Mouse (Mus musculus): ENCODE results near the gene Slit3. TPM values are rescaled to one million over a fixed set of nuclear protein-coding genes. Genes with fewer than 3 reads are reported as not detected.

Slit3 gene
- polyA plus RNA-seq, 1 experiment from 2014 or later, result 54.1 TPM

GRCm38 (mm10) chr11:35177564-35177963, 56.5 kb downstream of the Slit3 start:
- Histone ChIP-seq H3K4me3 (no peak overlapping the region), H3K4me1 (replicated peaks) (0 out of 2 replicates have a peak, but pooled peaks cover 6% of the 10 kb centered on the region), H3K9me3 (no peaks in the 10 kb centered on the region), H3K27me3 (ENCODE audit: insufficient read depth, poor library complexity, severe bottlenecking) (no peaks in the 10 kb centered on the region), H3K36me3 (no peaks in the 10 kb centered on the region), H3K27ac (no peak overlapping the region)
- 93% methylated on average over 7 of the region's 7 CpGs for WGBS
- no peak for DNase-seq (ENCODE audit: low spot score)

GRCm38 (mm10) chr11:35178144-35178817, 57.3 kb downstream of the Slit3 start:
- no peaks in the 10 kb centered on the region for H3K27me3 ChIP-seq (ENCODE audit: insufficient read depth, poor library complexity, severe bottlenecking)
- DNase-seq (ENCODE audit: low spot score), result peak; percentile 8
- H3K4me3 ChIP-seq, result no peak overlapping the region
- H3K36me3 ChIP-seq, result no peaks in the 10 kb centered on the region
- 51% methylated on average over 24 of the region's 24 CpGs for WGBS
- H3K4me1 ChIP-seq (replicated peaks), result 0 out of 2 replicates have a peak, but pooled peaks cover 6% of the 10 kb centered on the region
- H3K9me3 ChIP-seq, result no peaks in the 10 kb centered on the region
- H3K27ac ChIP-seq, result no peak overlapping the region

GRCm38 (mm10) chr11:35179305-35179704, 58.3 kb downstream of the Slit3 start:
- H3K27ac ChIP-seq, result no peak overlapping the region
- no peaks in the 10 kb centered on the region for H3K36me3 ChIP-seq
- no peak overlapping the region for H3K4me3 ChIP-seq
- H3K4me1 ChIP-seq (replicated peaks), result 0 out of 2 replicates have a peak, but pooled peaks cover 6% of the 10 kb centered on the region
- no peaks in the 10 kb centered on the region for H3K27me3 ChIP-seq (ENCODE audit: insufficient read depth, poor library complexity, severe bottlenecking)
- no peak for DNase-seq (ENCODE audit: low spot score)
- 82% methylated on average over 8 of the region's 8 CpGs for WGBS
- no peaks in the 10 kb centered on the region for H3K9me3 ChIP-seq

- 67% methylated on average over 5 of the region's 5 CpGs for WGBS
- H3K9me3 ChIP-seq, result no peaks in the 10 kb centered on the region
Measured at GRCm38 (mm10) chr11:35182887-35183286, 61.9 kb downstream of the Slit3 start.

GRCm38 (mm10) chr11:35194826-35195225, 73.8 kb downstream of the Slit3 start:
- 81% methylated on average over 6 of the region's 6 CpGs for WGBS
- Histone ChIP-seq H3K27me3 (ENCODE audit: insufficient read depth, poor library complexity, severe bottlenecking) (no peaks in the 10 kb centered on the region), H3K36me3 (no peaks in the 10 kb centered on the region), H3K27ac (no peak overlapping the region), H3K4me1 (replicated peaks) (no peaks in the 10 kb centered on the region), H3K4me3 (no peak overlapping the region), H3K9me3 (no peaks in the 10 kb centered on the region)
- DNase-seq (ENCODE audit: low spot score), result no peak

More at GRCm38 (mm10) chr11:35182887-35183286, 61.9 kb downstream of the Slit3 start:
- 0 out of 2 replicates have a peak, but pooled peaks cover 6% of the 10 kb centered on the region for H3K4me1 ChIP-seq (replicated peaks)
- no peak for DNase-seq (ENCODE audit: low spot score)
- H3K4me3 ChIP-seq, result no peak overlapping the region
- no peaks in the 10 kb centered on the region for H3K27me3 ChIP-seq (ENCODE audit: insufficient read depth, poor library complexity, severe bottlenecking)
- H3K36me3 ChIP-seq, result no peaks in the 10 kb centered on the region
- H3K27ac ChIP-seq, result no peak overlapping the region

GRCm38 (mm10) chr11:35196777-35197176, 75.8 kb downstream of the Slit3 start:
- Histone ChIP-seq H3K27ac (no peak overlapping the region), H3K36me3 (no peaks in the 10 kb centered on the region), H3K27me3 (ENCODE audit: insufficient read depth, poor library complexity, severe bottlenecking) (no peaks in the 10 kb centered on the region; the same call in 1 of the 2 replicates), H3K4me3 (no peak overlapping the region), H3K9me3 (no peaks in the 10 kb centered on the region), H3K4me1 (replicated peaks) (peaks cover 1% of the 10 kb centered on the region; the same call in 1 of the 2 replicates)
- DNase-seq (ENCODE audit: low spot score), result no peak
- 93% methylated on average over 7 of the region's 7 CpGs for WGBS

GRCm38 (mm10) chr11:35198537-35199088, 77.6 kb downstream of the Slit3 start:
- Histone ChIP-seq H3K4me1 (replicated peaks) (peaks cover 20% of the 10 kb centered on the region), H3K36me3 (no peaks in the 10 kb centered on the region), H3K27ac (no peak overlapping the region), H3K4me3 (no peak overlapping the region), H3K9me3 (no peaks in the 10 kb centered on the region), H3K27me3 (ENCODE audit: insufficient read depth, poor library complexity, severe bottlenecking) (no peaks in the 10 kb centered on the region; the same call in 1 of the 2 replicates)
- 96% methylated on average over 6 of the region's 6 CpGs for WGBS
- DNase-seq (ENCODE audit: low spot score), result no peak

GRCm38 (mm10) chr11:35202332-35202731, 81.3 kb downstream of the Slit3 start:
- H3K9me3 ChIP-seq, result no peaks in the 10 kb centered on the region
- H3K4me1 ChIP-seq (replicated peaks), result peaks cover 38% of the 10 kb centered on the region
- H3K27ac ChIP-seq, result no peak overlapping the region
- H3K4me3 ChIP-seq, result no peak overlapping the region
- 57% methylated on average over 5 of the region's 5 CpGs for WGBS
- no peak for DNase-seq (ENCODE audit: low spot score)
- H3K36me3 ChIP-seq, result no peaks in the 10 kb centered on the region
- no peaks in the 10 kb centered on the region; the same call in 1 of the 2 replicates for H3K27me3 ChIP-seq (ENCODE audit: insufficient read depth, poor library complexity, severe bottlenecking)

- Histone ChIP-seq H3K36me3 (no peaks in the 10 kb centered on the region), H3K4me1 (replicated peaks) (peaks cover 38% of the 10 kb centered on the region), H3K27me3 (ENCODE audit: insufficient read depth, poor library complexity, severe bottlenecking) (no peaks in the 10 kb centered on the region; the same call in 1 of the 2 replicates), H3K27ac (no peak overlapping the region), H3K9me3 (no peaks in the 10 kb centered on the region), H3K4me3 (no peak overlapping the region)
- 69% methylated on average over 10 of the region's 10 CpGs for WGBS
- DNase-seq (ENCODE audit: low spot score), result no peak
Measured at GRCm38 (mm10) chr11:35203673-35204072, 82.6 kb downstream of the Slit3 start.

- Histone ChIP-seq H3K4me3 (no peak overlapping the region), H3K27ac (no peak overlapping the region), H3K9me3 (no peaks in the 10 kb centered on the region), H3K4me1 (replicated peaks) (peaks cover 38% of the 10 kb centered on the region), H3K27me3 (ENCODE audit: insufficient read depth, poor library complexity, severe bottlenecking) (no peaks in the 10 kb centered on the region; the same call in 1 of the 2 replicates), H3K36me3 (no peaks in the 10 kb centered on the region)
- WGBS, result 66% methylated on average over 9 of the region's 9 CpGs
- no peak for DNase-seq (ENCODE audit: low spot score)
Measured at GRCm38 (mm10) chr11:35204084-35204483, 83.1 kb downstream of the Slit3 start.

GRCm38 (mm10) chr11:35210728-35211682, 90.0 kb downstream of the Slit3 start:
- H3K27me3 ChIP-seq (ENCODE audit: insufficient read depth, poor library complexity, severe bottlenecking), result no peaks in the 10 kb centered on the region
- WGBS, result 84% methylated on average over 14 of the region's 14 CpGs
- H3K36me3 ChIP-seq, result no peaks in the 10 kb centered on the region
- no peak for DNase-seq (ENCODE audit: low spot score)
- H3K9me3 ChIP-seq, result no peaks in the 10 kb centered on the region
- H3K4me3 ChIP-seq, result no peak overlapping the region
- no peak overlapping the region for H3K27ac ChIP-seq
- peaks cover 10% of the 10 kb centered on the region; the same call in 1 of the 2 replicates for H3K4me1 ChIP-seq (replicated peaks)

GRCm38 (mm10) chr11:35224025-35224424, 103.0 kb downstream of the Slit3 start:
- no peaks in the 10 kb centered on the region for H3K36me3 ChIP-seq
- peaks cover 17% of the 10 kb centered on the region for H3K4me1 ChIP-seq (replicated peaks)
- WGBS, result 37% methylated on average over 4 of the region's 4 CpGs
- H3K9me3 ChIP-seq, result no peaks in the 10 kb centered on the region
- no peaks in the 10 kb centered on the region; the same call in 1 of the 2 replicates for H3K27me3 ChIP-seq (ENCODE audit: insufficient read depth, poor library complexity, severe bottlenecking)
- no peak overlapping the region; the same call in 1 of the 2 replicates for H3K27ac ChIP-seq
- no peak for DNase-seq (ENCODE audit: low spot score)
- no peak overlapping the region for H3K4me3 ChIP-seq

All from hindbrain, embryonic 10.5 days (tissue).